Mouse (Mus musculus): Measurements from ENCODE around the gene Sec24c. TPM values are rescaled to one million over a fixed set of nuclear protein-coding genes. Genes with fewer than 3 reads are reported as not detected.
"Not testable (repeated sequence)": the region's sequence is repeated elsewhere in the genome, so short reads cannot be mapped to it uniquely, and the experiment has no call there.

Gene Sec24c
- 53.3 and 56.2 TPM in 2 replicates for total RNA-seq (2015; ENCODE audit: low replicate concordance)
- 34.0 and 80.6 TPM in 2 replicates for total RNA-seq (2017; ENCODE audit: low replicate concordance)

- ATAC-seq (replicated peaks; ENCODE audit: low FRiP score, poor library complexity, severe bottlenecking) = peak; percentile 98
These were observed at the start of gene Sec24c for GRCm38 (mm10) chr14:20674064-20674833. Gene Sec24c (plus strand): TSS chr14:20674308.

- ATAC-seq (replicated peaks; ENCODE audit: low FRiP score, poor library complexity, severe bottlenecking) = no peak
These were observed 47.7 kb upstream of the Sec24c start for GRCm38 (mm10) chr14:20626447-20626846.

GRCm38 (mm10) chr14:20626971-20627370 is 47.1 kb upstream of the Sec24c start:
- ATAC-seq (replicated peaks; ENCODE audit: low FRiP score, poor library complexity, severe bottlenecking) = no peak

DNA sequence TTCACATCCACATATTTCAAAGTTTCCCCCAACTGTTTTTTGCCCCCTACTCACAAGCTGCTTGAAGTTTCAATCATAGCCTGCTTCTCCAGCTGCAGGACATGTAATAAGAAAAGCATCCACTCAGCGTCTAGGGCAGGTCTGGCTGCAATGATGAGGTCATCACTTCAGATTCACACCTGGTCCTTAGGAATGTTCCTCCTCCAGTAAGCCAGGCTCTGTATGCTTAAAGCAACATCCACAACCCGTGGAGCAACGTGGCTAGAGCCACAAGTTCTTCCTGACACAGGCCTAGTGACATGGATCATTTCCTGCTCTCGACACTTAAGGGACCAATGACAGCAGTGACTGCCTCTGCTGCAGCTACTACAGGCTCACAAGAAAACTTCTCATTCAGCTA is 42.9 kb upstream of the Sec24c start:
- ATAC-seq (replicated peaks; ENCODE audit: low FRiP score, poor library complexity, severe bottlenecking) = no peak

DNA sequence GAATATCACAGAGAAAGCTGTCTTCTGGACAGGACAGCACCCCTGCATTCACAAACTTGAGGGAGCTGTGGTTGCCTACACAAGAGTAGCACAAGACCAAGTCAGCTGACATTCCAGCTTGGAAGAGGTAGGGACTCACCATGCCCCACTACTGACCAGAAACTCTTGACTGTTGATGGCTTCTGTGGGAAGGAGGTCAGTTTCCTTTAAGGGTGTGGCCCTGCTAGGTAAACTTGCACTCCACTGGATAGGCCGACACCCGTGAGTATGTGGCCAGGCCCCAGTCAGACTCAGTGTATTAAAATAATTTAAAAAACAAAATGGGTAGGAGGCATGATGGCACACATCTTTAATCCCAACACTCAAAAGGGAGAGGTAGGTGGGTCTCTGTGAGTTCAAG is 38.6 kb upstream of the Sec24c start:
- no peak for ATAC-seq (replicated peaks; ENCODE audit: low FRiP score, poor library complexity, severe bottlenecking)

- not testable (repeated sequence) for ATAC-seq (replicated peaks; ENCODE audit: low FRiP score, poor library complexity, severe bottlenecking)
These were observed 37.1 kb upstream of the Sec24c start for GRCm38 (mm10) chr14:20636968-20637367.

DNA sequence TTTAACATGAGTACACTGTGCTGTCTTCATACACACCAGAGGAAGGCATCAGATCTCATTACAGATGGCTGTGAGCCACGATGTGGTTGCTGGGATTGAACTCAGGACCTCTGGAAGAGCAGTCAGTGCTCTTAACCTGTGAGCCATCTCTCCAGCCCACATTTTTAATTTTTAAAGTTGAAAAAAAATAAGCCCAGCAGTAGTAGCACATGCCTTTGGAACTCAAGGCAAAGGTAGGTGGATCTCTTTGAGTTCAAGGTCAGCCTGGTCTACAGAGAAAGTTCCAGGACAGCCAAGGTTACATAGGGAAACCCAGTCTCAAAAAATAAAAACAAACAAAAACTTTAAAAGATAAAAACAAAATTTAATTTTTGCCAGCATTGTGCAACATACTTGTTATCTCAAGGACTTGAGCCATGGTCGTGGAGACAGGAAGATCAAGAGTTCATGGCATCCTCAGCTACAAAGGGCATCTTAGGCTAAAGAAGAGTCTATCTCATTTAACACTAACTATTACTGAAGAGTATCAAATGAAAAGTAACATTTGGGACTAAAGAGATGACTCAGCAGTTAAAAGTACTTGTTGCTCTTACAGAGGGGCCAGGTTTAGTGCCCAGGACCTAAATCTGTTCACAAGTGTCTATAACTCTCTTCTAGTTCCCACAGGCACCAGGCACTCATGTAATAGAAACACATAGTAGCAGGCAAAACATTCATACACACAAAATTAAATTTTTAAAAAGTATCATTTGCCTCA is 36.1 kb upstream of the Sec24c start:
- ATAC-seq (replicated peaks; ENCODE audit: low FRiP score, poor library complexity, severe bottlenecking) = no peak

DNA sequence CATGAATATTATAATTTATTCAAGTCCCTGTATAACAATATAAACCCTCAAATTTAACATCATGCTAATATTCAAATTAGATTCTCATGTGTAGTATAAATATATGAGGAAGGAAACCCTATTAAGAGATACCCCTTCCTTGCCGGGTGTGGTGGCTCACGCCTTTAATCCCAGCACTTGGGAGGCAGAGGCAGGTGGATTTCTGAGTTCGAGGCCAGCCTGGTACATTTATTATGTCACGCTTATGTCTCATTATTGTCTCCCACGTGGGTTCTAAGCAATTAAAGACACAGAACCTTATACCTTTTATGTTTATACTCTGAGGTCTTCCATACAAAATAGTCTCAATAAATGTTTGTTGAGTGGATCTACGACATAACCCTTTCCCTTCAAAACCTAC is 35.4 kb upstream of the Sec24c start:
- ATAC-seq (replicated peaks; ENCODE audit: low FRiP score, poor library complexity, severe bottlenecking) = no peak

DNA sequence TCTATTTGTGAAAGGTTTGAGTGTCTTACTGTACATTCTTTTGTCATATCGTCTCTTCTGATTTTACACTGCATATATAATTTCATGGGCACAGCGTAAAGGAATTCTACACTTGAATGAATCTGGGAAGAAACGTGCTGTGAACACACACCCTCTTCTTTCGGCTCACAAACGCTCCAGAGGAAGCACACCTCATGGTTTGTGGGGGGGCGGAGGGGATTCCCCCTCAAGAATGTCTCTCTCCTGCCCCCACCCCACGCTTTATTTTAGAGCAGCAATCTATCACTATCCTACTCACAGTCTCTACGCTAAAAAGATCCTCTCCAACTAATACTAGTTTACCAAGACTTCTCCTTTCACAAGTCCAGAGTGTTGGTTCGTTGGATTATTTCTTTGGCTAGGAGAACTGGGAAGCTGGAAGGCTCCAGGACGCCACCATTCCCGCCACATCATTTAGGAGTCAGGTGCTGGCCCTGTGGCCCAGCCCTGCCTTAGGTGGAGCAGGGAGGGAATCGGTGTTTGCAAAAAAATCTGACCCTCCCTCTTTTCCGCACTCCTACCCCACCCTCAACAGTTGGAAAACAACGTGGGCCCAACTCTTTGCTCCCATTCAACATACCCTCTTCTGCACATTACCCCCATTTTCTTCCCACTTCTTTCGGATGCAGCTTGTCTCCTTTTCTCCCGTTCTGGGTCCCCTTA is 34.0 kb upstream of the Sec24c start:
- peak; percentile 37; the same call in 1 of the 2 replicates for ATAC-seq (replicated peaks; ENCODE audit: low FRiP score, poor library complexity, severe bottlenecking)

GRCm38 (mm10) chr14:20640644-20641437 is 33.3 kb upstream of the Sec24c start, which contains the start of gene Usp54:
Gene Usp54 (minus strand): TSS chr14:20641063.
- peak; percentile 97 for ATAC-seq (replicated peaks; ENCODE audit: low FRiP score, poor library complexity, severe bottlenecking)

GRCm38 (mm10) chr14:20641438-20641875 is 32.7 kb upstream of the Sec24c start:
- peak; percentile 25 for ATAC-seq (replicated peaks; ENCODE audit: low FRiP score, poor library complexity, severe bottlenecking)

DNA sequence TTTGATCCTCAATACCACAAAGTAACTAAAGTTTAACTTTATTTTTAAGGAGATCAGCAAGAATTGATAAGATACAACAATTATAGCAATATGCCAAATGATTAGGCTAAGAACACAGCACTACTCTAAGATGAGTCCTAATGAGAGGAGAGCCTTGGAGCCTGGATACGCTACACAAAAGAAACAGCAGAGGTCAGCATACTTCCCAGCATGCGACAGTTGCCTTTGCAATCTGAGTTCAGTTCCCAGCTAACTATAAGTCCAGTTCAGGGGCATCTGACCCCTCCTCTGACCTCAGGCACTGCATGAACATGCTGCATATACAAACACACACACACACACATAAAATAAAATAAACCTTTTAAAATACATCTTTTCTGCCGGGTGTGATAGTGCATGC is 28.6 kb upstream of the Sec24c start:
- ATAC-seq (replicated peaks; ENCODE audit: low FRiP score, poor library complexity, severe bottlenecking) = no peak

- ATAC-seq (replicated peaks; ENCODE audit: low FRiP score, poor library complexity, severe bottlenecking) = peak; percentile 68; the same call in 1 of the 2 replicates
These were observed 27.7 kb upstream of the Sec24c start for GRCm38 (mm10) chr14:20646381-20646780.

DNA sequence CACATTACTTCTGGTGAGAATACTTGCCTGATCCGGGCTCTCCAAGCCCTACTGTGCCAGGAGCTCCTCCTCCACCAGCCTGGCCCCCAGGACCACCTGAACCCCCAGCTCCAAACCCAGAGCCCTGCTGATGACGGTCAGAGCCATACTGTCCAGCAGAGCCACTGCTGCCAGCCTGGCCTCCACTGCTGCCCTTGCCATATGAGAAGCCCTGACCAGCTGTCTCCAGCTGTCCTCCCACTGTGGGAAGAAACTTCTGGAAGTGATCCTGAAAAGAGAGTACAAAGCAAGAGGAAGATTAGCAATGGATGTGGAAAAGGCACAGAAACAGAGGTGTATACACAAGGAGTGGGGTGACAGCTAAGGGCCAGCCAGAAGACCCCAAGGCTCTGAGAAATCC is 23.1 kb upstream of the Sec24c start:
- no peak for ATAC-seq (replicated peaks; ENCODE audit: low FRiP score, poor library complexity, severe bottlenecking)

DNA sequence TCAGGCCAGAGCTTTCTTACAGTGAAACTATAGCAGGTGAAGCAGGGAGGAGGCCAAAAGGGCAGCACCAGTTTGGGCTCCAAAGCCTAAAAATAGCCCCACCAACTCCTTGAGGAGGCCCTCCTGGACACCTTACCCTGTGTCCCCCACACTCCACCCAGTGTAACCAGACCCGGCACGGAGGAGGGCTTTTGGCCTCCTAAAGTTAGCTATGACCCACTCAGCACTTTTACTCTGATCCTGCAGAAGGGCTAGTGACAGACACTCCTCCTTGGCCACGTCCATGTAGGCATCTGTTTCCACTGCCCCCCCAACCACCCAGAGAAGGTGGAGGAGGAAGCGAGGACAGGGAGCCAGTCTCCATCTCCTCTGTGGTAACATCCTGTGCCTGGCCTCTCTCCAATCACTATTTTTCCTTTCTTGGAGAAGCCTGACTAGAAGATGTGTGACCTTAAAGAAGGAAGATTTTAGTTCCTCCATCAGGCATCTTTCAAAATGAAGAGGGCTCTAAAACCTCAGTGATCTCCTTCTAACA is 22.3 kb upstream of the Sec24c start:
- ATAC-seq (replicated peaks; ENCODE audit: low FRiP score, poor library complexity, severe bottlenecking) = no peak

GRCm38 (mm10) chr14:20654690-20655421 is 19.3 kb upstream of the Sec24c start:
- ATAC-seq (replicated peaks; ENCODE audit: low FRiP score, poor library complexity, severe bottlenecking) = no peak

GRCm38 (mm10) chr14:20655731-20656130 is 18.4 kb upstream of the Sec24c start:
- no peak for ATAC-seq (replicated peaks; ENCODE audit: low FRiP score, poor library complexity, severe bottlenecking)

- ATAC-seq (replicated peaks; ENCODE audit: low FRiP score, poor library complexity, severe bottlenecking) = no peak
These were observed 17.7 kb upstream of the Sec24c start, which contains the start of gene Myoz1 for GRCm38 (mm10) chr14:20656361-20656760. Gene Myoz1 (minus strand): TSS chr14:20656540.

Measured in erythroid progenitor cell, adult 5-6 weeks (primary cell).